Mouse (Mus musculus) embryonic stem cell, embryonic (primary cell): ENCODE measurements around the gene Cdt1.

Source experiments
- CTCF ChIA-PET, 4 experiments: fragments of 300-600 bp in 2 of 4; fragments of 350-600 bp in 2 of 4; sonication (Branson Sonifier 250); formaldehyde crosslinking; loops; one replicate each; lab custom pipeline; 2022; ENCODE audit warnings: inconsistent platforms in 2 of 4; lab: Charles Lee
- POLR2A ChIA-PET, 4 experiments: fragments of 300-600 bp in 2 of 4; fragments of 350-600 bp in 2 of 4; sonication (Branson Sonifier 250); formaldehyde crosslinking; loops; one replicate each; lab custom pipeline; 2022; ENCODE audit warnings: antibody characterized with exemption in 4 of 4, inconsistent platforms in 1 of 4; lab: Charles Lee

Cdt1 gene

DNA sequence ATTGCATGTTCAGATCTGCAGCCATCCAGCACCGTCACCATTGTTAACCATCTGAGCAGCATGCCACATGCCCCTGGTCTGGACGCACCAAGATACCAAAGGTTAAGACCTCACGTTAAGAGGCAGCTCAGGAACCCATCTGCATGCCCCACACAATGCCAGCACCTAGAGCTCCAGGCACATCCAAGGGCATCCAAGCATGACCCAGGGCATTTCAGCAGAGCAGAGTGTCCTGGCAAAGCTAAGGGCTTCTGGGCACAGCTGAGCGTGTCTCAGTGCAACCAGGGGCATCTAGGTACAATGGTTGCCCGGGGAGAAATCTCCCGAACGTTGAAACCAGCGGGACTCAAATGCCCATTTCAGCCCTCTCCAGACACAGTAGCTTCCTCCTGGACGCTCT is 32.9 kb downstream of the Cdt1 start:
- ChIA-PET POLR2A (interaction anchor here in 1 of 4 experiments (0.9 to 1.6 kb wide), 4 partner anchors 10 to 33 kb away, joined by 3 to 5 read pairs (median 3); partner anchors contain the start of genes Cdt1 and Galns), CTCF (interaction anchor here in 2 of 4 experiments (0.6 to 1.1 kb wide), 3 partner anchors 11 to 510 kb away, joined by 3 to 4 read pairs (median 3); partner anchors contain the start of genes Galns (in 1 of the 2) and Trappc2l (in 1 of the 2))

DNA sequence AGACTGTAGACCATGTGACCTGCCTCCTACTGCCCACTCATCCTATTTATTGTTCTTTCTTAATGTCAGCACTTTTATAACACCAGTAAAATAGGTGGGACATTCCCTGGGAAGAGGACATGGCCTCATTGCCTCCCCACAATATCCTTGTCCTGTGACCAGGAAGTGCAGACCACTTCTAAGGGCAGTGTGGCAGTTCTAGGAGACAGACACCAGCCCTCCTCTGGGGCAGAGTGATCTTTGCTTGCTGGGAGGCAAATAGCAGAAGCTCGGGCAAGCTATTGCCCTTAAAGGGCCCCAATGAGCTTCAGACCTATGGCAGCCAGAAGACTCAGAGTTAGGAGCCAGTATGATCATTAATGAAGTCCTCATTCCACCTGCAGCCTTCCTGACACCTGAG is 36.8 kb downstream of the Cdt1 start:
- POLR2A ChIA-PET: interaction anchor here in 3 of 4 experiments (0.8 to 1.7 kb wide), 6 partner anchors 11 to 496 kb away, joined by 3 read pairs; partner anchors contain the start of gene Aprt (in 1 of the 3)
- CTCF ChIA-PET: interaction anchor here in 2 of 4 experiments (0.7 to 1.1 kb wide), 2 partner anchors 18 to 209 kb away, joined by 3 read pairs; no protein-coding TSS in a partner anchor

- POLR2A ChIA-PET: interaction anchor here in 3 of 4 experiments (0.5 to 1.6 kb wide), 4 partner anchors 31 to 495 kb away, joined by 3 read pairs; no protein-coding TSS in a partner anchor
- CTCF ChIA-PET: interaction anchor here in 3 of 4 experiments (0.6 to 1.1 kb wide), 5 partner anchors 13 to 717 kb away, joined by 3 to 6 read pairs (median 4); no protein-coding TSS in a partner anchor
These were observed 37.6 kb downstream of the Cdt1 start for GRCm38 (mm10) chr8:122605367-122605766.

- CTCF ChIA-PET: interaction anchor here in 3 of 4 experiments (0.6 to 1.2 kb wide), 4 partner anchors 20 to 746 kb away, joined by 3 to 9 read pairs (median 3); no protein-coding TSS in a partner anchor
These were observed 39.0 kb downstream of the Cdt1 start for GRCm38 (mm10) chr8:122606810-122607209.

GRCm38 (mm10) chr8:122610209-122610608 is 42.4 kb downstream of the Cdt1 start:
- ChIA-PET CTCF (interaction anchor here in 1 of 4 experiments (1.5 kb wide), 1 partner anchor 14 kb away, joined by 5 read pairs; no protein-coding TSS in a partner anchor), POLR2A (interaction anchor here in 2 of 4 experiments (0.7 to 2.8 kb wide), 12 partner anchors 8 to 602 kb away, joined by 3 to 10 read pairs (median 4); partner anchors contain the start of genes Cdt1 (in 1 of the 2), Chmp1a (in 1 of the 2), Snai3 (in 1 of the 2) and Spata33 (in 1 of the 2))

More at GRCm38 (mm10) chr8:122606810-122607209, 39.0 kb downstream of the Cdt1 start:
- POLR2A ChIA-PET: interaction anchor here in 2 of 4 experiments (0.6 to 1.2 kb wide), 3 partner anchors 8 to 494 kb away, joined by 3 to 4 read pairs (median 4); no protein-coding TSS in a partner anchor

DNA sequence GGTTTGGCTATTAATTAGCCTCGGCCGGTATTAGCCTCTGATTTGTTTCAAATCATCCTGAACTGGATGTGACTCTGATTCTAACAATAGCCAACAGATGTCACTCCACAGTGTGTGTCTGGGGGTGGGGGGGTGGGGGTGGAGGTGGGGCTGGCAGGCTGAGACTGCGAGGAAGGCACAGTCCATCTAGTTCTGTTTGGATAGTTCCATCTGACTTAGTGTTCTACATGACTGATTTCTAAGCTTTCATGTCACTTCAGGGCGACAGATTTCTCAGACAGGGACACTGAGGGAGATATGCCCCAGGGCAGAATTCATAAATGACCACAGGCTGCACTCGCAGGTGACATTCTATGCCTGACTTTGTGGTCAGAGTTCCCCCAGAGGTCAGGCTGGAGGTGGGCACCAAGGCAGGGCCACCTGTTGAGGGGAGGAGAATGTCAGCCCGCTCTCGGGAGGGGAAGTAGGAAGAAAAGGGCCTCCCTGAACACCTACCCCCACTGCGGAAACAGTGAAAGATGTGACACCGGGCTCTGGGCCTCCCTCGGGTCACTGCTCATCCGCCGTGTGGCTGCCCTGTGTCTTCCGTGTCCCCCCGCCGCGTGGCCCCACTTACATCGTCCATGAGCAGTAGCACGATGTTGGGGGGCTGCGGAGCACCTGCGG is 42.9 kb downstream of the Cdt1 start:
- CTCF ChIA-PET: interaction anchor here (0.6 to 1.5 kb wide), 12 partner anchors 11 to 701 kb away, joined by 3 to 5 read pairs (median 3); partner anchors contain the start of gene Pabpn1l (in 1 of the 4)
- POLR2A ChIA-PET: interaction anchor here (0.6 to 3.1 kb wide), 44 partner anchors 8 to 602 kb away, joined by 3 to 26 read pairs (median 4); partner anchors contain the start of genes Aprt (in 2 of the 4), Cdt1 (in 2 of the 4), Ankrd11 (in 1 of the 4) and Chmp1a (in 1 of the 4)

DNA sequence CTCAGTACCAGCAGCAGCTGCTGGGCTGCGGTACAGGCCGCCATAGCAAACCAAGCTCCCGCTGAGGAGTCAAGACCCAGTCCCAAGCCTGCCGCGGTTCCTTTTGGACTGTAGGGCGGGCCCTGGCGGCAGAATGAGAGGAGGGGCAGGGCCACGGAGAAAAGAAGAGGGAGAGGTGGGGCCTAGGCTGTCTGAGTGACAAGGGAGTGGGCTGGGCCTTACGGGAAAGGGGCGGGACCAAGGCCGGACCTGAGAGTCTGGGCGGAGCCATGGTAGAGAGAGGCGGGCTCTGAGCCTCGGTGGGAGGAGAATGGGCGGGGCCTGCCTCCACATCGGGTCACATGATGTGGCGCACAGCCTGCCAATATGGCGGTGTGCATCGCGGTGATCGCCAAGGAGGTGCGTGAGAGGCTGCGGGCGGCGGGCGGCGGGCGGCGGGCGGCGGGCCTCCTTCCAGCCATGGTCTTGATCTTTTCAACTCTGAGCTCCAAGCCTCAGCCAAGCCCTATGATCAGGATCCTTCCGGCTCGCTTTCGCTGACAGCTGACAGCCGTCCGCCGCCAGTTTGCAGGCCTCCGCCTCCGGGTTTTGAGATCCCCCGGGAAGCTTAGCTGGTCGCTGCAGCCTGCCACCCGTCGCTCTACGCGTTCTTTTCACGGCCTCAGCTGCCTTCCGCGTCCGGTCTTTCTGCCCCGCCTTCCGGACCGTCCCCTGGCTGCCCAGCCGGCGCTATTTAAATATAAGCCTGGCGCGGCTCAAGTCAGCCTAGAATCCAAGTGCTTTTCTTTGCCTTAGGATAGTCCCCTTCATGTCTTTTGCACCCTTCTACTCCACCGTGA is 43.7 kb downstream of the Cdt1 start, which contains the start of the genes Galns and Trappc2l:
Gene Galns, minus strand, starts transcription at position 169 of the 839 bp plus-strand sequence.
Gene Trappc2l, plus strand, starts transcription at position 346 of the 839 bp plus-strand sequence.
- CTCF ChIA-PET: interaction anchor here (0.6 to 1.5 kb wide), 13 partner anchors 11 to 702 kb away, joined by 3 to 5 read pairs (median 3); partner anchors contain the start of gene Pabpn1l (in 1 of the 4)
- POLR2A ChIA-PET: interaction anchor here (0.6 to 3.1 kb wide), 58 partner anchors 9 to 795 kb away, joined by 3 to 26 read pairs (median 4); partner anchors contain the start of genes Aprt (in 2 of the 4), Cdt1 (in 2 of the 4), Ankrd11 (in 1 of the 4) and Cbfa2t3 (in 1 of the 4)

GRCm38 (mm10) chr8:122616181-122616905 is 48.5 kb downstream of the Cdt1 start:
- CTCF ChIA-PET: interaction anchor here in 3 of 4 experiments (0.6 to 0.9 kb wide), 4 partner anchors 61 to 940 kb away, joined by 3 to 4 read pairs (median 3); no protein-coding TSS in a partner anchor
- POLR2A ChIA-PET: interaction anchor here in 1 of 4 experiments (0.6 to 1.5 kb wide), 6 partner anchors 8 to 489 kb away, joined by 3 to 4 read pairs (median 3); no protein-coding TSS in a partner anchor

DNA sequence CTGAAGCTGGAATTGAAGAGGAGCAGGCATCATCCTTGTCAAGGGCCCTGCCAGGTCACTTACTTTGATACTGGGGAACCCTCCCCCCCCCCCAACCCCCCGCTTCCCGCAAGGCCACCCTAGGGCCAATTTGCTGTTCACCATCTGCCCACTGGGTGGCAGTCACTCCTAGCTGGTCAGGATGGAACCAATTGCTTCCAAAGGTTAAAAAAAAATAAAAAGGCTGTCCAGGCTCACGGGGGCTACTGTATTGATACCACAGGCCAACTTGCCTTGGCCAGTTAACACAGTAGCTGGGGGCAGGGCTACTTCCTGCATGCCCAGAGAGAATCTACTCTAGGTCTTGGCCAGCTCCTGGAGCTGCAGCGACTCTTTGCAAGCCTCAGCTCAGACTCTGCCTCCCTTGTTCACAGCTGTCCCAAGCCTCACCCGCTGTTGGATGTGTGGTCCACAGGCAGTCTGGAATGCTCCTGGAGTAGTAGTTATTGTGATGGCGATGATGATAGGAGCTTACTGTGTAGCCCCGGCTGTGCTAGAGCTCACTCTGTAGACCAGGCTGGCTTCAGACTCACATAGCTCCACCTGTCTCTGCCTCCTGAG is 50.2 kb downstream of the Cdt1 start:
- ChIA-PET POLR2A (interaction anchor here (0.6 to 1.5 kb wide), 10 partner anchors 10 to 403 kb away, joined by 3 to 5 read pairs (median 4); partner anchors contain the start of gene Cdt1 (in 2 of the 4)), CTCF (interaction anchor here (0.5 to 1.8 kb wide), 39 partner anchors 8 to 909 kb away, joined by 3 to 12 read pairs (median 3); no protein-coding TSS in a partner anchor)

DNA sequence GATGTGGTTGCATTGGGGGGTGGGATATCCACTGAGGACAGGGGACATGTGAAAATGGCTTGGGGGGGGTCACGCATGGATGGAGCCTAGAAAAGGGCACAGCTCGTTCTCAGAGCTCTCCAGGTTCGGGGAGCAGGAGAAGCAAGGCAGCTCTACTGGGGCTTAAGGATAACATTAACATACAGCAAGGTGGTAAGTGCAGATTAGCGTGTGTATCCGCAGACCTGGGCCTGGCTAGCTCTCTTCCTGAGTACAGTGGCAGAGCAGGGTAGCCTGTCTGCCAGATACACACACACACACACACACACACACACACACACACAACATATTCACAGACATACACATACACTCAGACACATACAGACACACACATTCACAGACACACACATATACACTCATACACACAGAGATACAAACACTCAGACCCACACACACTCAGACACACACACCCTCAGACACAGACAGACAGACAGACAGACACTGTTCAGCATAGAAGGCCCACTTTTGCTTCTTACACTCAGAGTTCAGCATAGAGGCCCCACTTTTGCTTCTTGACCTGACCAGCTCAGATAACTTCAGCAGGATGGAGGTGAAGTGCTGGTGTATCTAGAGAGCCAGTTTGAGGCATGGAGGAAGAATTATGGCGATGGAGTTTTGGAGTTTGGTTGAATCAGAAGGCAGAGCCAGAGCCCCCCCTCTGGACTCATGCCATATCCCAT is 51.0 kb downstream of the Cdt1 start:
- ChIA-PET CTCF (interaction anchor here (0.6 to 1.8 kb wide), 22 partner anchors 8 to 575 kb away, joined by 3 to 12 read pairs (median 4); no protein-coding TSS in a partner anchor), POLR2A (interaction anchor here in 3 of 4 experiments (0.6 to 1.1 kb wide), 5 partner anchors 51 to 144 kb away, joined by 3 to 4 read pairs (median 4); partner anchors contain the start of gene Cdt1 (in 1 of the 3))

DNA sequence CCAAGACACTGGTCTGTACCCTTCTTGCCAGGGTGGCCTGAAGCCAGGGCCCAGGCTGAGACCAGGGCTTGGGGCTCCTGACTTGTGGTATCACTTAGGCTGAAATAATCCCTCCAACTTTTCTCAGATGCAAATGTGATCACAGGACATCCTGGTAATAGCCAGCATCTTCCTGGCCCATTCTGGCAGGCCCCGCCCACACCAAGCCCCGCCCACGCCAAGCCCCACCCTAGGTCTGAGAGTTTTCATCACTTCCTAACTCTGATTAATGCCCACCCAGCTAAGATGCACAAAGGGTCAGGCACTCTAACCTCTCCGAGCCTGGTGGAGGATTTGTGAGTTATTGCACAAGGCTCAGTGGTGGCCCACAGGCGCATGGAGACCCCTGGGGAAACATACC is 52.6 kb downstream of the Cdt1 start:
- ChIA-PET POLR2A (interaction anchor here in 1 of 4 experiments (1.8 kb wide), 1 partner anchor 9 kb away, joined by 5 read pairs; the partner anchor contains the start of genes Galns and Trappc2l), CTCF (interaction anchor here in 1 of 4 experiments (1.0 kb wide), 1 partner anchor 40 kb away, joined by 3 read pairs; no protein-coding TSS in a partner anchor)

DNA sequence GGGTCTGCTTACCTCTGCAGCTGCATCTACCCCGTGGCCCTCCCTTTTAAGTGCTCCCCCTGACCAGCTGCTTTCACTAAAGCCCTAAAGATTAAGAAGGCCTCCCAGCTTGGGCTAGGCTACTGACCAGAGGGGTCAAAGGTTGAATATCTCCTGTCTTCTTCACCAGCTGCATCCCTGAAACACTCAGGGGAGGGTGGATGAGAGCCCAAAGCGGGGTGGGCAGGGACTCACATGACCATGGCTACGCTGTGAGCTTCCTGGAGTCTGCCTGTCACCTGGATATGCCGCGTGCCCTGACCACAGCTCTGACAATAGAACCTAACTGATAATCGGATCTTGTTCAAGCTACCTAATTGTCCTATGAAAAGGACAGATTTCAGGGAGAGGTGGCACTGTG is 54.9 kb downstream of the Cdt1 start, which contains the start of gene Pabpn1l:
Gene Pabpn1l, minus strand, starts transcription at position 13 of the 400 bp plus-strand sequence.
- ChIA-PET POLR2A (interaction anchor here in 2 of 4 experiments (1.2 to 2.2 kb wide), 4 partner anchors 8 to 48 kb away, joined by 3 to 6 read pairs (median 5); partner anchors contain the start of genes Galns (in 1 of the 2) and Trappc2l (in 1 of the 2)), CTCF (interaction anchor here (0.6 to 1.5 kb wide), 6 partner anchors 11 to 190 kb away, joined by 3 to 7 read pairs (median 4); partner anchors contain the start of genes Galns (in 1 of the 4) and Trappc2l (in 1 of the 4))
